Mouse (Mus musculus) kidney, adult 2 months (tissue): ENCODE results near the gene Mgat4b.

Experiments used
- CTCF ChIP-seq: fragments of 200-500 bp; conservative IDR thresholded peaks from 2 replicates; pipeline ENCODE4 v1.5.1; 2011; ENCODE audit warnings: low read depth, mild to moderate bottlenecking, control low read depth, low read length, moderate library complexity, mixed read lengths; ENCODE audit not compliant: insufficient read depth, insufficient read length
- POLR2A ChIP-seq: fragments of 200-500 bp; IDR thresholded peaks from one replicate; pipeline ENCODE4 v1.6.1; 2011; ENCODE audit warnings: low read depth, low read length, control low read depth

GRCm38 (mm10) chr11:50210505-50211151 is at the start of gene Mgat4b, which contains the start of gene Sqstm1:
- TF ChIP-seq POLR2A (peak; percentile 95), CTCF (no peak)
